Mouse (Mus musculus) liver, postnatal 0 days (tissue): ENCODE data around the gene Zdhhc1.

Source experiments
- CTCF ChIP-seq: sonication (generic); IDR thresholded peaks from 2 replicates; pipeline ENCODE4 v1.5.1; 2016; ENCODE audit warnings: antibody characterized with exemption, low read depth
- EP300 ChIP-seq: IDR thresholded peaks from 2 replicates; pipeline ENCODE4 v1.6.1; 2016; ENCODE audit warnings: antibody characterized with exemption, low read depth, mild to moderate bottlenecking

- TF ChIP-seq CTCF (no peak), EP300 (peak; percentile 97)
These were observed 45.4 kb upstream of the Zdhhc1 start for GRCm38 (mm10) chr8:105542032-105542656.
